Mouse (Mus musculus) right cerebral cortex, adult 2 months (tissue): ENCODE measurements at regions not wholly inside any gene's neighbourhood (a gene's known extent, or its start where the extent isn't known, plus 50 kb on each side); places are given as distances from the start of the nearest gene placed in this dataset.

Source experiments
- DNase-seq, 2 experiments: peaks; one replicate each; pipeline ENCODE4 v3.0.0; 2021 to 2022; ENCODE audit warnings: low spot score in 2 of 2

GRCm38 (mm10) chr8:4411126-4411525 lies 81.7 kb upstream of the Cers4 start:
- peak in 1 of 2 experiments; percentile 13 for DNase-seq

- no peak for DNase-seq
Observed at GRCm38 (mm10) chr8:4411836-4412235, 81.0 kb upstream of the Cers4 start.

GRCm38 (mm10) chr8:4413206-4413605 lies 79.6 kb upstream of the Cers4 start:
- peak; percentile 43 to 45 for DNase-seq

GRCm38 (mm10) chr8:4413764-4414163 lies 79.1 kb upstream of the Cers4 start:
- peak; percentile 20 to 26 for DNase-seq

- no peak for DNase-seq
Observed at GRCm38 (mm10) chr8:4417141-4417540, 75.7 kb upstream of the Cers4 start.

- DNase-seq, result no peak
Observed at GRCm38 (mm10) chr8:4433161-4433560, 59.7 kb upstream of the Cers4 start.

- DNase-seq, result no peak
Observed at GRCm38 (mm10) chr8:4436546-4436945, 56.3 kb upstream of the Cers4 start.
